Mouse (Mus musculus) spleen, adult 2 months (tissue): ENCODE measurements around the gene Gm20388.

ENCODE experiments used
- CTCF ChIP-seq: fragments of 200-500 bp; IDR thresholded peaks from 2 replicates; pipeline ENCODE4 v1.5.1; 2011; ENCODE audit warnings: mild to moderate bottlenecking, inconsistent platforms; ENCODE audit not compliant: insufficient read depth, insufficient read length, insufficient replicate concordance; ENCODE audit errors: extremely low read depth
- POLR2A ChIP-seq: fragments of 200-500 bp; IDR thresholded peaks from 2 replicates; pipeline ENCODE4 v1.6.1; 2011; ENCODE audit warnings: low read depth, low read length, inconsistent platforms

DNA sequence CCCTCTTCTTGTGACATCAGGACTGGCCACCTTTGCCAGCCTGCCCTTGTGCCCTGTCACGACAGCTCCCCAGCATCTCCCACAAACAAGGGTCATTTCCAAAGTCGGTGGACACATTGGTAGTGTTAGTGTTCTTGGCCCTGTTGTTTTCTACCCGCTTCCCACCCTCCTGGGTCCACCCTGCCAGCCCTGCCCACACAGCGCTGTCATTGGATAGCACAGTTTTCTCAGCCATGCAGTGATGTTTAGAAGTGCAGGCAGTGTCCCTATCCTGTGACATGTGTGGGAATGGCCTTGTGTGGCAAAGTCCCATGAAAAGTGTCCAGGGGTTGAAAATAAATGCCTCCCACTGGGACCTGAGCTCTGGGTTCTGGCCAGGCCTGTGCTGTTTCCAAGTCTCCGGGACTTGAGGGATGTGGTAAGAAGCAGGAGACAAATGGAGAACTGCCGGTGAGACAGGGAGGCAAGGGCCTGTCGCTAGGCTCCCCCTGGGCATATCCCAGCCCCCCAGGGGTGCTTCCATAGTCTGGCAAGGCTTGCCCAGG lies 1855.0 kb downstream of the Gm20388 start:
- TF ChIP-seq CTCF (no peak), POLR2A (no peak)
